Mouse (Mus musculus) CH12.LX (cell line): ENCODE data around the gene Nefh. TPM values are rescaled to one million over a fixed set of nuclear protein-coding genes. Genes with fewer than 3 reads are reported as not detected.

Source experiments
- DNase-seq: peaks from one replicate; pipeline ENCODE4 v3.0.0-alpha.2; 2013; ENCODE audit errors: extremely low read depth
- H3K27ac ChIP-seq: 2 replicates; pipeline ENCODE4 v1.5.1; 2012; ENCODE audit warnings: low read depth, mild to moderate bottlenecking, control low read depth, moderate library complexity; ENCODE audit not compliant: insufficient read depth
- H3K27me3 ChIP-seq: replicated peaks from 2 replicates; pipeline ENCODE3; 2012; ENCODE audit warnings: inconsistent platforms
- H3K36me3 ChIP-seq, 2 experiments: replicated peaks in 1 of 2; 2 replicates each; pipeline versions ENCODE3 to v1.6.1; 2012; ENCODE audit warnings: inconsistent platforms in 1 of 2, low read length in 1 of 2, mild to moderate bottlenecking in 1 of 2, mixed read lengths in 1 of 2, moderate library complexity in 1 of 2; ENCODE audit not compliant: control insufficient read depth in 1 of 2, insufficient read depth in 1 of 2
- H3K4me1 ChIP-seq, 2 experiments: 2 replicates each; pipeline ENCODE4 v1.6.1; 2012; ENCODE audit warnings: inconsistent platforms in 1 of 2, moderate library complexity in 1 of 2; ENCODE audit not compliant: insufficient read depth in 2 of 2, control insufficient read depth in 1 of 2
- H3K4me2 ChIP-seq: 2 replicates; pipeline ENCODE4 v1.6.1; 2012; ENCODE audit warnings: low read depth, mild to moderate bottlenecking, control low read depth; ENCODE audit not compliant: poor library complexity, insufficient read depth, severe bottlenecking
- H3K4me3 ChIP-seq, 3 experiments: fragments of 150-350 bp in 1 of 3; sonication (generic) in 1 of 3; replicated peaks in 1 of 3; 2 replicates each; pipeline versions ENCODE3 to v1.5.1; 2011 to 2012; ENCODE audit warnings: low read depth in 2 of 3, low read length in 2 of 3, mild to moderate bottlenecking in 2 of 3, moderate library complexity in 2 of 3, control low read depth in 1 of 3, improper control_type of control experiment in 1 of 3, inconsistent platforms in 1 of 3, mixed read lengths in 1 of 3; ENCODE audit not compliant: poor library complexity in 1 of 3
- H3K79me2 ChIP-seq: replicated peaks from 2 replicates; pipeline ENCODE4 v1.6.1; 2012; ENCODE audit warnings: mild to moderate bottlenecking, moderate library complexity; ENCODE audit not compliant: control insufficient read depth, poor library complexity, insufficient read depth, severe bottlenecking; ENCODE audit errors: extremely low read depth
- H3K9ac ChIP-seq: 2 replicates; pipeline ENCODE4 v1.6.1; 2012; ENCODE audit warnings: low read depth, mild to moderate bottlenecking, control low read depth, moderate library complexity; ENCODE audit not compliant: insufficient read depth
- H3K9me3 ChIP-seq: replicated peaks from 2 replicates; pipeline ENCODE3; 2012; ENCODE audit warnings: low read length, inconsistent platforms, mixed read lengths
- BHLHE40 ChIP-seq: IDR thresholded peaks from 2 replicates; pipeline ENCODE4 v1.6.1; 2011; ENCODE audit warnings: mild to moderate bottlenecking, low read depth, low read length, improper control_type of control experiment
- CTCF ChIP-seq, 2 experiments: IDR thresholded peaks in 1 of 2; conservative IDR thresholded peaks in 1 of 2; 2 replicates each; pipeline ENCODE4 v1.5.1; 2011 to 2012; ENCODE audit warnings: low read depth in 2 of 2, low read length in 2 of 2, improper control_type of control experiment in 1 of 2, inconsistent platforms in 1 of 2, mild to moderate bottlenecking in 1 of 2, moderate library complexity in 1 of 2
- E2F4 ChIP-seq: IDR thresholded peaks from 2 replicates; pipeline ENCODE4 v1.6.1; 2011; ENCODE audit warnings: low read depth, low read length, improper control_type of control experiment; ENCODE audit not compliant: insufficient replicate concordance
- ELF1 ChIP-seq: IDR thresholded peaks from 2 replicates; pipeline ENCODE4 v1.6.1; 2014; ENCODE audit warnings: low read depth, mild to moderate bottlenecking, inconsistent platforms, low read length, improper control_type of control experiment
- EP300 ChIP-seq: IDR thresholded peaks from 2 replicates; pipeline ENCODE4 v1.6.1; 2011; ENCODE audit warnings: low read length, improper control_type of control experiment
- GABPA ChIP-seq: IDR thresholded peaks from 2 replicates; pipeline ENCODE4 v1.6.1; 2012; ENCODE audit warnings: low read depth, low read length, improper control_type of control experiment, inconsistent platforms; ENCODE audit not compliant: insufficient replicate concordance
- IRF4 ChIP-seq: IDR thresholded peaks from 2 replicates; pipeline ENCODE4 v1.6.1; 2014; ENCODE audit warnings: low read depth, mild to moderate bottlenecking, inconsistent platforms, low read length, improper control_type of control experiment
- JUN ChIP-seq: IDR thresholded peaks from 2 replicates; pipeline ENCODE4 v1.6.1; 2011; ENCODE audit warnings: low read depth, mild to moderate bottlenecking, low read length, improper control_type of control experiment, moderate library complexity; ENCODE audit not compliant: insufficient read depth
- KAT2A ChIP-seq: IDR thresholded peaks from 2 replicates; pipeline ENCODE4 v1.6.1; 2012; ENCODE audit warnings: low read length, improper control_type of control experiment, inconsistent platforms; ENCODE audit not compliant: insufficient replicate concordance
- MAFK ChIP-seq: IDR thresholded peaks from 2 replicates; pipeline ENCODE4 v1.6.1; 2011; ENCODE audit warnings: low read length, improper control_type of control experiment; ENCODE audit not compliant: insufficient replicate concordance
- MAZ ChIP-seq: IDR thresholded peaks from 2 replicates; pipeline ENCODE4 v1.6.1; 2012; ENCODE audit warnings: low read depth, mild to moderate bottlenecking, inconsistent platforms, low read length, improper control_type of control experiment, moderate library complexity
- MXI1 ChIP-seq: IDR thresholded peaks from 2 replicates; pipeline ENCODE4 v1.6.1; 2011; ENCODE audit warnings: mild to moderate bottlenecking, low read depth, low read length, improper control_type of control experiment
- NELFE ChIP-seq: IDR thresholded peaks from 2 replicates; pipeline ENCODE4 v1.6.1; 2011; ENCODE audit warnings: low read depth, low read length, improper control_type of control experiment
- NRF1 ChIP-seq: IDR thresholded peaks from 2 replicates; pipeline ENCODE4 v1.6.1; 2014; ENCODE audit warnings: low read depth, mild to moderate bottlenecking, inconsistent platforms, low read length, improper control_type of control experiment, moderate library complexity
- PAX5 ChIP-seq: IDR thresholded peaks from 2 replicates; pipeline ENCODE4 v1.6.1; 2012; ENCODE audit warnings: low read length, inconsistent platforms, mixed read lengths
- POLR2A ChIP-seq: IDR thresholded peaks from 2 replicates; pipeline ENCODE4 v1.6.1; 2011; ENCODE audit warnings: low read depth, mild to moderate bottlenecking, improper control_type of control experiment, low read length
- POLR2AphosphoS2 ChIP-seq: IDR thresholded peaks from 2 replicates; pipeline ENCODE4 v1.6.1; 2011; ENCODE audit warnings: low read depth, low read length, improper control_type of control experiment
- RCOR1 ChIP-seq: conservative IDR thresholded peaks from 2 replicates; pipeline ENCODE4 v1.6.1; 2012; ENCODE audit warnings: low read depth, mild to moderate bottlenecking, inconsistent platforms, low read length, improper control_type of control experiment
- SIN3A ChIP-seq: IDR thresholded peaks from 2 replicates; pipeline ENCODE4 v1.6.1; 2012; ENCODE audit warnings: low read length, improper control_type of control experiment, inconsistent platforms
- TBP ChIP-seq: conservative IDR thresholded peaks from 2 replicates; pipeline ENCODE4 v1.6.1; 2011; ENCODE audit warnings: low read depth, low read length, improper control_type of control experiment
- USF1 ChIP-seq: IDR thresholded peaks from 2 replicates; pipeline ENCODE4 v1.6.1; 2014; ENCODE audit warnings: low read depth, mild to moderate bottlenecking, inconsistent platforms, low read length, improper control_type of control experiment
- ZC3H11A ChIP-seq: IDR thresholded peaks from 2 replicates; pipeline ENCODE4 v1.6.1; 2012; ENCODE audit warnings: low read depth, mild to moderate bottlenecking, inconsistent platforms, low read length, improper control_type of control experiment
- ZKSCAN1 ChIP-seq: IDR thresholded peaks from 2 replicates; pipeline ENCODE4 v1.6.1; 2012; ENCODE audit warnings: low read depth, inconsistent platforms, low read length, improper control_type of control experiment, borderline replicate concordance
- ZMIZ1 ChIP-seq: IDR thresholded peaks from 2 replicates; pipeline ENCODE4 v1.6.1; 2012; ENCODE audit warnings: low read depth, mild to moderate bottlenecking, inconsistent platforms, low read length, improper control_type of control experiment
- ZNF384 ChIP-seq: IDR thresholded peaks from 2 replicates; pipeline ENCODE4 v1.6.1; 2012; ENCODE audit warnings: low read depth, low read length, improper control_type of control experiment, inconsistent platforms
- dilution Hi-C: fragments of 300-500 bp; cut with MboI; formaldehyde crosslinking; loops from 2 replicates; pipeline ENCODE4 v1.14.3; 2020; ENCODE audit warnings: low sequenced_read_pairs; ENCODE audit not compliant: extremely low pct_unique_long_range_greater_than_20kb, extremely low pct_ligation_motif_present
- in situ Hi-C: fragments of 300-500 bp; cut with MboI; formaldehyde crosslinking; loops from 3 replicates; pipeline ENCODE4 v1.14.3; 2019; ENCODE audit warnings: low sequenced_read_pairs, low pct_ligation_motif_present, low pct_unique_long_range_greater_than_20kb, mixed read lengths
- polyA plus RNA-seq: library from polyadenylated mRNA; unstranded; fragments of >175 nt; gene quantifications from 2 replicates; pipeline ENCODE4 v1.2.1, GENCODE M21; 2012; ENCODE audit warnings: low read depth; ENCODE audit not compliant: insufficient read length
- total RNA-seq, 2 experiments: library from RNA; depleted of rRNA; stranded (reverse); fragments of 300-350 nt in 1 of 2; fragments of >200 nt in 1 of 2; gene quantifications; 2 replicates each; pipeline ENCODE4 v1.2.3; 2012 to 2014

Nefh gene
- total and polyA plus RNA-seq, 3 experiments = 0.06 TPM; not detected in 2

- H3K27ac ChIP-seq = no peak overlapping the region
- H3K9me3 ChIP-seq = peaks cover 4% of the 10 kb centered on the region
- no peaks in the 10 kb centered on the region for H3K27me3 ChIP-seq
- dilution Hi-C loops = no loop called here
- no peak for TF ChIP-seq POLR2A
- no peak for TF ChIP-seq KAT2A
- no peak for TF ChIP-seq ZC3H11A
- no peak for TF ChIP-seq SIN3A
- TF ChIP-seq JUN = no peak
- TF ChIP-seq POLR2AphosphoS2 = no peak
- TF ChIP-seq GABPA = no peak
- no peaks in the 10 kb centered on the region for H3K79me2 ChIP-seq
- no peaks in the 10 kb centered on the region for H3K36me3 ChIP-seq
- no peak overlapping the region for H3K4me3 ChIP-seq
- H3K4me2 ChIP-seq = no peak overlapping the region
- DNase-seq = no peak
- H3K9ac ChIP-seq = no peak overlapping the region
- in situ Hi-C loops = no loop called here
- no peaks in the 10 kb centered on the region; a peak in 1 of 4 replicates for H3K4me1 ChIP-seq
These were observed 19.7 kb upstream of the Nefh start for GRCm38 (mm10) chr11:4967549-4967948.

- Histone ChIP-seq H3K79me2 (no peaks in the 10 kb centered on the region), H3K9me3 (peaks cover 4% of the 10 kb centered on the region), H3K36me3 (no peaks in the 10 kb centered on the region), H3K27me3 (no peaks in the 10 kb centered on the region), H3K9ac (no peak overlapping the region), H3K27ac (no peak overlapping the region), H3K4me1 (no peaks in the 10 kb centered on the region; a peak in 1 of 4 replicates), H3K4me2 (no peak overlapping the region), H3K4me3 (no peak overlapping the region)
- TF ChIP-seq ZNF384 (no peak), E2F4 (no peak), MXI1 (no peak), GABPA (no peak), NRF1 (no peak), POLR2A (no peak), TBP (no peak)
- no peak for DNase-seq
- dilution Hi-C loops (no loop called here), in situ Hi-C loops (no loop called here)
These were observed 19.0 kb upstream of the Nefh start for GRCm38 (mm10) chr11:4966888-4967287.

- no peak overlapping the region for H3K9ac ChIP-seq
- TF ChIP-seq ELF1 = no peak
- no peak for TF ChIP-seq KAT2A
- no peak for TF ChIP-seq MXI1
- TF ChIP-seq BHLHE40 = no peak
- TF ChIP-seq MAZ = no peak
- TF ChIP-seq MAFK = no peak
- TF ChIP-seq SIN3A = no peak
- no peak for TF ChIP-seq ZMIZ1
- TF ChIP-seq ZC3H11A = no peak
- TF ChIP-seq EP300 = no peak
- no peak for TF ChIP-seq IRF4
- TF ChIP-seq GABPA = no peak
- no peak for TF ChIP-seq PAX5
- TF ChIP-seq NELFE = no peak
- TF ChIP-seq RCOR1 = no peak
- TF ChIP-seq CTCF (conservative IDR thresholded peaks at IDR 0.05 in 1 of 2, IDR thresholded peaks at IDR 0.05 in 1 of 2; ENCODE audit: low read depth in 2 of 2, low read length in 2 of 2) = no peak
- TF ChIP-seq ZKSCAN1 = no peak
- no peak for TF ChIP-seq USF1
- no peak overlapping the region for H3K27ac ChIP-seq
These were observed 18.5 kb upstream of the Nefh start for GRCm38 (mm10) chr11:4966325-4966724.

More at GRCm38 (mm10) chr11:4966325-4966724, 18.5 kb upstream of the Nefh start:
- H3K79me2 ChIP-seq = no peaks in the 10 kb centered on the region
- dilution Hi-C loops = no loop called here
- no peaks in the 10 kb centered on the region for H3K27me3 ChIP-seq
- H3K4me3 ChIP-seq = no peak overlapping the region
- in situ Hi-C loops = no loop called here
- H3K4me2 ChIP-seq = no peak overlapping the region
- no peaks in the 10 kb centered on the region; a peak in 1 of 4 replicates for H3K4me1 ChIP-seq
- peaks cover under 1% of the 10 kb centered on the region for H3K9me3 ChIP-seq
- H3K36me3 ChIP-seq = no peaks in the 10 kb centered on the region
- no peak for DNase-seq
